ENCODE assay signal across 28 mouse cellular contexts in genomic region chr6:39964606-39965005, GRCm38 (mm10).
DNase-seq lines count a peak whose midpoint lies in the region; ATAC-seq and TF ChIP-seq lines count a peak whose summit lies in the region.
"Had no signal": no experiment of that assay in that cellular context is flagged by ENCODE, and none has a peak within 500 bp of the region (broad histone marks: within the 10 kb centered on the region; RNA-seq: fewer than 3 reads in every experiment).

No protein-coding gene starts in this region.

- TF ChIP-seq CTCF in cerebellum, adult 2 months (IDR thresholded peaks at IDR 0.05; ENCODE audit: borderline replicate concordance, insufficient read depth, low read depth, low read length): no peak

- H3K4me2 ChIP-seq in heart, embryonic 11.5 days: no peak overlapping the region
- no peak overlapping the region for H3K4me2 ChIP-seq in midbrain, embryonic 16.5 days (ENCODE audit: low read length)
- no peak overlapping the region for H3K4me2 ChIP-seq in midbrain, embryonic 13.5 days (replicated peaks)
- H3K4me2 ChIP-seq: embryonic facial prominence, embryonic 13.5 days; forebrain, embryonic 12.5 days; heart, embryonic 15.5 days; limb, embryonic 15.5 days; lung, embryonic 15.5 days had no signal

- TF ChIP-seq POLR2A in cerebellum, adult 2 months (IDR thresholded peaks at IDR 0.05; ENCODE audit: borderline replicate concordance, insufficient read depth, low read length): no peak

- ATAC-seq in heart, embryonic 11.5 days (replicated peaks; ENCODE audit: insufficient number of reproducible peaks, low FRiP score, low TSS enrichment): no peak
- no peak for ATAC-seq in midbrain, embryonic 16.5 days
- ATAC-seq in midbrain, embryonic 13.5 days: no peak
- ATAC-seq: inflammation-experienced regulatory T-cells, adult 6 months; Patski had no signal

- 64% methylated on average over 4 of the region's 4 CpGs for WGBS in heart, embryonic 11.5 days (ENCODE audit: insufficient replicate concordance)
- WGBS in midbrain, embryonic 16.5 days: 58% methylated on average over 4 of the region's 4 CpGs
- 72% methylated on average over 4 of the region's 4 CpGs for WGBS in midbrain, embryonic 13.5 days
- 3% methylated on average over 4 of the region's 4 CpGs for WGBS in cerebellum, adult 2 months

- H3K4me3 ChIP-seq in heart, embryonic 11.5 days (ENCODE audit: low read depth, low read length): no peak overlapping the region
- no peak overlapping the region for H3K4me3 ChIP-seq in midbrain, embryonic 16.5 days (ENCODE audit: low read depth, low read length)
- H3K4me3 ChIP-seq in midbrain, embryonic 13.5 days (replicated peaks): no peak overlapping the region
- H3K4me3 ChIP-seq in cerebellum, adult 2 months (replicated peaks; ENCODE audit: insufficient read depth, low read depth, low read length): no peak overlapping the region
- H3K4me3 ChIP-seq: embryonic facial prominence, embryonic 13.5 days; erythroblast, embryonic 14.5 days; forebrain, embryonic 12.5 days; heart, embryonic 15.5 days; limb, embryonic 15.5 days; lung, embryonic 15.5 days had no signal

- H3K9me3 ChIP-seq in heart, embryonic 11.5 days (replicated peaks; ENCODE audit: control insufficient read depth, low read length): no peaks in the 10 kb centered on the region
- H3K9me3 ChIP-seq in midbrain, embryonic 16.5 days (replicated peaks; ENCODE audit: control insufficient read depth, low read length, poor library complexity, severe bottlenecking): no peaks in the 10 kb centered on the region
- H3K9me3 ChIP-seq in midbrain, embryonic 13.5 days: no peaks in the 10 kb centered on the region
- H3K9me3 ChIP-seq: embryonic facial prominence, embryonic 13.5 days; forebrain, embryonic 12.5 days; G1E; heart, embryonic 15.5 days; limb, embryonic 15.5 days; lung, embryonic 15.5 days had no signal

- DNase-seq in heart, adult 11 months: peak; percentile 16
- peak; percentile 48 to 66 for DNase-seq in cerebellum, adult 2 months
- peak; percentile 47 to 53 for DNase-seq in cerebellum, postnatal 36 days
- DNase-seq in urinary bladder, postnatal 4 days (ENCODE audit: low spot score in 2 of 2): no peak
- DNase-seq in gastrocnemius, postnatal 10 days: no peak
- DNase-seq: B cell, adult 2 months; embryo, embryonic 11 days; gastrocnemius, postnatal 36 days; heart, postnatal 36 days; kidney, adult 2 months; layer of hippocampus, adult 9-11 months; lung, postnatal 4 days; right cerebral cortex, postnatal 14 days had no signal

- H3K9ac ChIP-seq in heart, embryonic 11.5 days (ENCODE audit: low read depth, low read length): no peak overlapping the region
- H3K9ac ChIP-seq in midbrain, embryonic 16.5 days (ENCODE audit: low read depth, low read length): no peak overlapping the region
- no peak overlapping the region for H3K9ac ChIP-seq in midbrain, embryonic 13.5 days (replicated peaks)
- H3K9ac ChIP-seq: embryonic facial prominence, embryonic 13.5 days; forebrain, embryonic 12.5 days; heart, embryonic 15.5 days; limb, embryonic 15.5 days; liver, embryonic 14.5 days; lung, embryonic 15.5 days had no signal

- no peaks in the 10 kb centered on the region for H3K27me3 ChIP-seq in heart, embryonic 11.5 days (ENCODE audit: control insufficient read depth, insufficient read depth, low read length)
- no peaks in the 10 kb centered on the region for H3K27me3 ChIP-seq in midbrain, embryonic 16.5 days (ENCODE audit: control insufficient read depth, insufficient read depth, low read depth, low read length)
- H3K27me3 ChIP-seq in midbrain, embryonic 13.5 days: no peaks in the 10 kb centered on the region
- H3K27me3 ChIP-seq in cerebellum, adult 2 months (ENCODE audit: control insufficient read depth, insufficient read depth, low read length): no peaks in the 10 kb centered on the region
- H3K27me3 ChIP-seq: embryonic facial prominence, embryonic 13.5 days; forebrain, embryonic 12.5 days; heart, embryonic 15.5 days; limb, embryonic 15.5 days; lung, embryonic 15.5 days had no signal

- H3K4me1 ChIP-seq in heart, embryonic 11.5 days (ENCODE audit: control insufficient read depth, insufficient read depth, low read length): no peaks in the 10 kb centered on the region
- H3K4me1 ChIP-seq in midbrain, embryonic 16.5 days (ENCODE audit: control insufficient read depth, insufficient read depth, low read length): peaks cover 8% of the 10 kb centered on the region; the same call in 1 of the 2 replicates
- peaks cover 6% of the 10 kb centered on the region for H3K4me1 ChIP-seq in midbrain, embryonic 13.5 days (replicated peaks)
- peaks cover 9% of the 10 kb centered on the region for H3K4me1 ChIP-seq in cerebellum, adult 2 months (ENCODE audit: control insufficient read depth, insufficient read depth, low read length)
- H3K4me1 ChIP-seq: embryonic facial prominence, embryonic 13.5 days; heart, embryonic 15.5 days; limb, embryonic 15.5 days; lung, embryonic 15.5 days had no signal

- H3K27ac ChIP-seq in heart, embryonic 11.5 days (ENCODE audit: low read depth, low read length): no peak overlapping the region
- H3K27ac ChIP-seq in midbrain, embryonic 16.5 days (ENCODE audit: low read length): peak overlapping the region; percentile 46
- no peak overlapping the region for H3K27ac ChIP-seq in midbrain, embryonic 13.5 days
- H3K27ac ChIP-seq in cerebellum, adult 2 months (ENCODE audit: insufficient read depth, low read length): no peak overlapping the region
- H3K27ac ChIP-seq: embryonic facial prominence, embryonic 13.5 days; forebrain, embryonic 12.5 days; heart, embryonic 15.5 days; kidney, postnatal 0 days; limb, embryonic 15.5 days; liver, embryonic 14.5 days; lung, embryonic 15.5 days; stomach, postnatal 0 days had no signal

- H3K36me3 ChIP-seq in heart, embryonic 11.5 days (ENCODE audit: control insufficient read depth, insufficient read depth, low read length): no peaks in the 10 kb centered on the region
- H3K36me3 ChIP-seq in midbrain, embryonic 16.5 days (ENCODE audit: control insufficient read depth, insufficient read depth, low read length): no peaks in the 10 kb centered on the region
- no peaks in the 10 kb centered on the region for H3K36me3 ChIP-seq in midbrain, embryonic 13.5 days
- H3K36me3 ChIP-seq: embryonic facial prominence, embryonic 13.5 days; forebrain, embryonic 12.5 days; G1E; heart, embryonic 15.5 days; limb, embryonic 15.5 days; lung, embryonic 15.5 days had no signal

Comparison
In these comparisons a context has a peak if more than half of its experiments do, and no peak if none do; other contexts are left out.
1. DNase-seq: peak in heart, adult 11 months (single experiment), cerebellum, adult 2 months (2 of 2) and cerebellum, postnatal 36 days (2 of 2); none in urinary bladder, postnatal 4 days (0 of 2) and gastrocnemius, postnatal 10 days (single experiment).